Mouse (Mus musculus): ENCODE measurements at regions not wholly inside any gene's neighbourhood (a gene's known extent, or its start where the extent isn't known, plus 50 kb on each side); places are given as distances from the start of the nearest gene placed in this dataset.
A peak's percentile ranks its signal among the peaks of the same experiment; 100 is the strongest.

DNA sequence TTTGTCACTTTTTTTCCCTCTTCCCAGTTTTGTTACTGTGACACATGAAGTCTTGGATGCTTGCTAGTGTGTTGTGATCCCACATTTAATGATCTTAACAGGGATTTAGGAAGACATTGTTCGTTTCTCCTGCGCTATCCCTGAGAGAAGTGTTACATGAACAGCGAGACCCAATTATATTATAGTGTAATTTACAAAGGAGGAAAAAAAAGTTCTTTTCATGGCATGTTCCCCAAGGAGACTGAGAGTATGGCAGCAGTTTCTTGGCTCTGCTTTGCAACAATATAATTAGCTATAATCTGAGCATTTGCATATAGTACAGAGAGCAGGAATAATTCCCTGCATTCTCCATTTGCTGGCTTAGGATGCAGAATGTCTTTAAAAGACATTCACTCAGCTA is 168.6 kb downstream of the Insc start:
- H3K9me3 ChIP-seq, result peaks cover 5% of the 10 kb centered on the region; the same call in 1 of the 2 replicates
- DNase-seq (ENCODE audit: low spot score), result no peak
- H3K27me3 ChIP-seq (ENCODE audit: insufficient read depth, poor library complexity, severe bottlenecking), result no peaks in the 10 kb centered on the region
- no peaks in the 10 kb centered on the region for H3K36me3 ChIP-seq
- no peaks in the 10 kb centered on the region for H3K4me1 ChIP-seq
- H3K27ac ChIP-seq, result no peak overlapping the region
- 85% methylated on average over 3 of the region's 3 CpGs for WGBS
- H3K4me3 ChIP-seq, result no peak overlapping the region

DNA sequence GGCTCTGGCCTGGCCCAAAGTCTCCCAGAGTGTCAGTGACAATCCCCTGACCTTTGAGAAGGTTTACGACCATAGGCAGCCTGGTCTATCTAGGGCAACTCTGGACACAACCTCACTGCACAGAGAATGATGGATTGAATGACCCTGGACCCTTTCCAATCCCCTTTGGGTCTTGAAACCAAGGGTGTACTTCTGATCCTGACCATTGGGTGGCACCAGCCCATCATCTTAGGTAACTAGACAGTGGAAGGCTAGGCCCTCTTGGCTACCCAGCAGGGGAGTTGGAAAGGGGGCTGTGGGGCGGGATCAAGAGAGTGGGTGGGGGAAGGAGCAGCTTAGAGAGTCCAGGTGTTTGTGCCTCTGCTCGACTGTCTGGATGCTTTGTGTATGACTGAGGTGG is 178.7 kb downstream of the Insc start:
- Histone ChIP-seq H3K4me1 (no peaks in the 10 kb centered on the region), H3K9me3 (no peaks in the 10 kb centered on the region), H3K4me3 (no peak overlapping the region), H3K36me3 (no peaks in the 10 kb centered on the region), H3K27ac (no peak overlapping the region), H3K27me3 (ENCODE audit: insufficient read depth, poor library complexity, severe bottlenecking) (0 out of 2 replicates have a peak, but pooled peaks cover 3% of the 10 kb centered on the region)
- WGBS, result 10% methylated on average over 3 of the region's 3 CpGs
- DNase-seq (ENCODE audit: low spot score), result peak; percentile 79

DNA sequence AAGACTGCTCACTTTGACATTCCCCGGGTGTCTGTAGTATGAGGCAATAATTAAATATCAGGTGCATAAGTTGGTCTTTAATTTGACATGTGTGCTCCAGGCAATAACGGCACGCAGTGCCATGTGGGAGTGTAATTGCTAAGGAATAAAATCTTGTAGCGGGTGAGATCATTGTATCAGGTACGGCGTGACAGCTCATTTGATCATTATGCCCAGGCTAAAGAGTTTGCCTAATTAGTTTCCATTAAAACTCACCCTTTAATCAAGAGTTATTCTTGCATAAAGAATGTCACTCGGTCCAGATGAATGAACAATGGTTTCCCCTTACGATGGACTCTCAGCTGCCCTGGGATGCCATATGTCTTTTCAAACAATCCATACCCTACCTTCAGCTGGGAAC is 190.4 kb downstream of the Insc start:
- H3K27me3 ChIP-seq (ENCODE audit: insufficient read depth, poor library complexity, severe bottlenecking), result no peaks in the 10 kb centered on the region
- no peaks in the 10 kb centered on the region for H3K9me3 ChIP-seq
- H3K4me3 ChIP-seq, result no peak overlapping the region
- no peak overlapping the region for H3K27ac ChIP-seq
- H3K36me3 ChIP-seq, result no peaks in the 10 kb centered on the region
- no peaks in the 10 kb centered on the region for H3K4me1 ChIP-seq
- 88% methylated on average over 8 of the region's 8 CpGs for WGBS
- no peak for DNase-seq (ENCODE audit: low spot score)

DNA sequence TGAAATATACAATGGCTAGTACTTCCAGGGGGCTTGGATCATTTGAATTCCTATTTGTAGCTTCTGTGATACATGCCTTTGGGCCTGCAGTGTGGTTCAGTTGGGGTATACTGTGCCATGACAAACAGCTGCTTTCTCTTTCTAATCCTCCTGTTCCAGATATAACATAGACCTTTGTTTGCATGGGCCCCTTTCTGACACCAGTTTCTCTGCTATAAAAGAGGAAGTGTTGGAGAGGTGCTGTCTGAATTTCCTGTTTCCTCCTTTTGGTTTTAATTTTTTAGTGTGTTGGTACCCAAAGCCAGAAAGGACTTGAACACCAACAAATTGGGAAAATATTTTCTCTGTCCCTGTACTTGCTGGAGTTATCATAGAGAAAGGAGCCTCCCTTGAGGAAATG is 207.3 kb downstream of the Insc start:
- Histone ChIP-seq H3K4me3 (no peak overlapping the region), H3K27ac (no peak overlapping the region), H3K27me3 (ENCODE audit: insufficient read depth, poor library complexity, severe bottlenecking) (no peaks in the 10 kb centered on the region), H3K9me3 (no peaks in the 10 kb centered on the region), H3K36me3 (no peaks in the 10 kb centered on the region), H3K4me1 (no peaks in the 10 kb centered on the region)
- no peak for DNase-seq (ENCODE audit: low spot score)

DNA sequence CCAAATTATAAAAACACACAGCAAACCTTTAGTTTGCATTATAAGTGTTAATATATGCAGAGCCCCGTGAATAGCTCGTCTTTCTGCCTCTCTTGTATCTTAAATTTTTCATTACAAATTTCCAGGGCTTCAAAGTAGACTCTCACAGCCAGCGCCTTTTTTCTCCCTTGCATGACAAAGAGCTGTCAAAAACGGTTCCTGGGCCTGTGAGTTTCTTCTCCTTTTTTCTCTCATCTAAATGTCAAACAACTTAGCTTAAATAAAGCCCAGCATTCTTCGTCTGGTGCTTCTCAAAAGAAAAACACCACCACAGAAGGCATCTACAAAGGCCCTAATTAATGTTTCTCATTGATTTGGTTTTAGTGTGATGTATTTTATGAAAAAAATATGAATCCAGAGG is 219.7 kb downstream of the Insc start:
- Histone ChIP-seq H3K4me1 (no peaks in the 10 kb centered on the region), H3K27ac (no peak overlapping the region), H3K27me3 (ENCODE audit: insufficient read depth, poor library complexity, severe bottlenecking) (no peaks in the 10 kb centered on the region), H3K36me3 (no peaks in the 10 kb centered on the region), H3K9me3 (no peaks in the 10 kb centered on the region), H3K4me3 (no peak overlapping the region)
- no peak for DNase-seq (ENCODE audit: low spot score)
- WGBS, result 73% methylated on average over 5 of the region's 5 CpGs

DNA sequence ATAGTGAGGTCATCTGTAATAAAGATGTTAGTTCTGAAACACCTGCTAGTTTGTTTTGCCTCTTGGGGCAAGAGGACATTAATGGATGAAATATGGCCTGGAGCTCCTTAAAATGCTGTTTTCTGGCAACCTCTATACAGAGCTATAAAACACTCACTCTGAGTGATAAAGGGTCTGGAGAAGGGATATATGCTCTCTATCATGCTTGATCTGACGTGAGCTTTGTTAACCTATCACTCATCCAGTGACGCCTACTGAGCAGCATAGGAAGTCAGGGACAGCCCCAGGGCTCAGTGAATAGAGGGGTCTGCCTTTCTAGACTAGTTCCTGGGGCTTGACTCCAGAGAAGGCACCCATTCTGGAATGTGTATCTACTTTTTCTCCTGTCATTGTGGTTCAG is 222.4 kb downstream of the Insc start:
- H3K9me3 ChIP-seq, result no peaks in the 10 kb centered on the region
- 63% methylated on average over 2 of the region's 2 CpGs for WGBS
- H3K4me1 ChIP-seq, result no peaks in the 10 kb centered on the region
- no peak overlapping the region for H3K4me3 ChIP-seq
- H3K27me3 ChIP-seq (ENCODE audit: insufficient read depth, poor library complexity, severe bottlenecking), result no peaks in the 10 kb centered on the region
- no peaks in the 10 kb centered on the region for H3K36me3 ChIP-seq
- H3K27ac ChIP-seq, result no peak overlapping the region
- no peak for DNase-seq (ENCODE audit: low spot score)

DNA sequence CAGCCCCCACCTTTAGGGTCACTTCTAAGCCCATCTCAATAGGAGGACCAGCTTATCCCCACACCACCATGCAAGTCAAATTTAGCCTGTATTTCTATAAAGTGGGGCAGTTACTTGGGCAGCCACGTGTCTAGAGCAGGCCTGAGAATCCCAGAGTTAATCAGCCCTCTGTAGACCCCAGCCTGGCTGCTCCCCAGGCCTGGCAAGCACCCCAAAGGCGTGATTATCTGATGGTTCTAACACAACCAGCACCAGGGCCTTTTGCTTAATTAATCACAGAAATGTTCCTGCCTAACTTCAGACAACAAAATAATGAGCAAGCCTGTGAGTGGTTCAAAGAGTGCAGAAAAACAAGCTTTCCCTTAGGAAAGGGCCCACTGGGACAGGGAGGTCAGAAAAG is 243.0 kb downstream of the Insc start:
- no peaks in the 10 kb centered on the region for H3K9me3 ChIP-seq
- no peak for DNase-seq (ENCODE audit: low spot score)
- no peaks in the 10 kb centered on the region for H3K36me3 ChIP-seq
- H3K27ac ChIP-seq, result no peak overlapping the region
- no peak overlapping the region for H3K4me3 ChIP-seq
- H3K27me3 ChIP-seq (ENCODE audit: insufficient read depth, poor library complexity, severe bottlenecking), result no peaks in the 10 kb centered on the region
- WGBS, result 39% methylated on average over 2 of the region's 2 CpGs
- H3K4me1 ChIP-seq, result peaks cover 5% of the 10 kb centered on the region

DNA sequence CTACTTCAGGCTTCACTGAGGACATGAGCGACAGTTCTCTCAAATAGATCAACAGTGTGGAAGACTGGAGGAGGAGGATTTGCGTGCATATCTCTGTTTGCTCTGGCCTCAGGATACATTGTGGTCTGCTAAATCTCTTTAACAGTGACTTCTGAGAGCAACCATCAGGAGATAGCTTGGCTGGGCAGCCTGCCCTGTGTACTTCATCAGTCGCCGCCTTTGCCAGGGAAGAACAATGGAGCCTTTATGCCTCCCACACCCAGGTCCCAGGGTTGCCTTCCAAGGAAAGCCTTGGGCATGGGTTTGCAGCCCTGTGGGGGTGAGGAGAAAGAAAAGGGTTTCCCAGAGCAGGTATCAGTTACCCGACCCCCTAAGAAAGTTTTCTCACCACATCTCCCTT is 247.8 kb downstream of the Insc start:
- H3K27me3 ChIP-seq (ENCODE audit: insufficient read depth, poor library complexity, severe bottlenecking), result no peaks in the 10 kb centered on the region
- no peaks in the 10 kb centered on the region for H3K36me3 ChIP-seq
- H3K4me1 ChIP-seq, result peaks cover 7% of the 10 kb centered on the region
- WGBS, result 35% methylated on average over 5 of the region's 5 CpGs
- no peak for DNase-seq (ENCODE audit: low spot score)
- H3K4me3 ChIP-seq, result no peak overlapping the region
- H3K9me3 ChIP-seq, result no peaks in the 10 kb centered on the region
- H3K27ac ChIP-seq, result no peak overlapping the region

DNA sequence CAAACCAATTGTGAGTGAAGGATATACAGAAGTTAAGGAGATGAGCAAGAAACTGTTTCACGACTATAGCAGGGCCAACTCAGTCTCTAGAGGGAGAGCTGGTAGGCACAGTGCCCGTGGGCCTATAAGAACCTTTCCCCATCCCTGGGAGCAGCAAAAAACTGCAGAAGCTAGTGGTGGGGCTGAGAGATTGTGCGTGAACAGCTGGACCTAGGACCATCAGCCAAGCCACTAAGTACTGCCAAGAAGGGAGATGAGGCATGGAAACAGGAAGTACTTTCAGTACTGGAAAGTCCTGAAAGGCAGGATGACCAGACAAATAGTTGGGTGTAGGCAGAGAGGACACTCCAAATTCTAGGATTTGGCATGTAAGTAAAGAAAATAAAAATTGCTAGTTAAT is 248.9 kb downstream of the Insc start:
- no peaks in the 10 kb centered on the region for H3K36me3 ChIP-seq
- no peak overlapping the region for H3K27ac ChIP-seq
- peaks cover 7% of the 10 kb centered on the region for H3K4me1 ChIP-seq
- H3K4me3 ChIP-seq, result no peak overlapping the region
- H3K9me3 ChIP-seq, result no peaks in the 10 kb centered on the region
- no peaks in the 10 kb centered on the region for H3K27me3 ChIP-seq (ENCODE audit: insufficient read depth, poor library complexity, severe bottlenecking)
- WGBS, result 84% methylated on average over 3 of the region's 3 CpGs
- DNase-seq (ENCODE audit: low spot score), result no peak

DNA sequence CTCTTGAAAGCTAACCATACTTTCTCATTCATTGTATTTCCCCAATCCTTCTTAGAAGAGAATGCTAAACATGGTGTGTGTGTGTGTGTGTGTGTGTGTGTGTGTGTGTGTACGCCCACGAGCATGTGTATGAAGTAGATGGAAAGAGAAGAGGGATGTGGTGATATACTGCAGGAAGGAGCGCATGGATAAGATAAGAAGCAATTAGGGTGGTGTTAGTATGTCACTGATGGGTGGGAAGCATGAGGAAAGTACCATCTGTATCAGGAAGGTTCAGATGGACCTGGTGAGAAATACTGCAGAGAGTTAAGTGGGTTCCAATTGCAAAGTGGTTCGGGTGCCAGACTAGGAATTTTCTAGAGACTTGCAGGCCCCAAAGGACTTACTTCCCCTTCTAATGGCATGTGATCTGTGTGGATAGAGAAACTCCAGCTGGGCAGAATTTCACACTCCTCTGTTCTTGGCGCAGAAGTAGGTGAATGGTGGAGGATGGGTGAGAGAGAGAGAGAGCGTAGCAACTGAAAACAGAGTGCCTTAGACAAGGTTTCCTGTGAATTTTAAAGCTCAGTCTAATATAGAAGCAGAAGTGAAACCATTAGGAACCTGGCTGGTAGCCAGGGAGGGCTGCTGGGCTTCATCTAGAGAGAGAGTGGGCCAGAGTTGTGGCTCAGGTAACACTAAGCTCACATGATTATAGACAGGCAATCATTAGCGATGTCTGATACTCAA is 257.5 kb downstream of the Insc start:
- Histone ChIP-seq H3K9me3 (no peaks in the 10 kb centered on the region), H3K4me1 (no peaks in the 10 kb centered on the region), H3K4me3 (no peak overlapping the region), H3K27me3 (ENCODE audit: insufficient read depth, poor library complexity, severe bottlenecking) (no peaks in the 10 kb centered on the region), H3K36me3 (no peaks in the 10 kb centered on the region), H3K27ac (no peak overlapping the region)
- WGBS, result 45% methylated on average over 7 of the region's 7 CpGs
- DNase-seq (ENCODE audit: low spot score), result no peak

DNA sequence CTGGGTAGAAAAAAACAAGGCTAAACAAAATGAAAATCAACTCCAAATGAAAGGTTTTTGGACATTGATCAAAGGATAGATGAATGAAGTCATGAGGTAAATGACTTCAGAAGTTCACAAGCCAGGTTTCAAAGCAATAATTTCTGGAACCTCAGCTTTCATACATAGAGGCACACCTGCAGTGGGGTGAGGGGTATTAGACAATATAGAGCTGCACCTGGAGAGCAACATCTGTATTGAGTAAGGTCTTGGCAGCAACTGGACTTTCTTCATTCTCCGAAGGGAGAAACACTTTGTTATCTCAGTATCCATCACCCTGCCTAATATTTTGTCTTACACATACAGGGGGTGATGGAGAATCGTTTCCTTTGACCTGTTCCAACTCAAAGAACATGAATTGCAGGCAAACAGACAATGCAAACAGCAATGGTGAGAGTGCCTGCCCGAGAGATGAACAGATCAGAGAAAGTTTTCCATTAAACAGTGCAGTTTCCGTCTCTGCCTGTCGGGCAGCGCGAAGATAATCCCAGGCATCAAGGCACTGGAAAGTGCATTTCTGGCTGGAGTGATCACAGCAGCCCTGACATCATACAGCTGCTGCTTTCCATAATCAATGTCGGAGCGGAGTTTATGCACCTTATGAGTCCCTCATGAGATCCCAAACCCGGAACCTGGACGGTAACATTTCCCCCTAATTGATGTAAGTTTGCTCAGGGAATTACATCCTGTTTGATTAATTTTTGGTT is 270.9 kb downstream of the Insc start:
- no peaks in the 10 kb centered on the region for H3K36me3 ChIP-seq
- H3K9me3 ChIP-seq, result no peaks in the 10 kb centered on the region
- 70% methylated on average over 11 of the region's 11 CpGs for WGBS
- H3K4me3 ChIP-seq, result no peak overlapping the region
- H3K4me1 ChIP-seq, result peaks cover 7% of the 10 kb centered on the region
- no peak for DNase-seq (ENCODE audit: low spot score)
- H3K27ac ChIP-seq, result no peak overlapping the region
- H3K27me3 ChIP-seq (ENCODE audit: insufficient read depth, poor library complexity, severe bottlenecking), result no peaks in the 10 kb centered on the region

DNA sequence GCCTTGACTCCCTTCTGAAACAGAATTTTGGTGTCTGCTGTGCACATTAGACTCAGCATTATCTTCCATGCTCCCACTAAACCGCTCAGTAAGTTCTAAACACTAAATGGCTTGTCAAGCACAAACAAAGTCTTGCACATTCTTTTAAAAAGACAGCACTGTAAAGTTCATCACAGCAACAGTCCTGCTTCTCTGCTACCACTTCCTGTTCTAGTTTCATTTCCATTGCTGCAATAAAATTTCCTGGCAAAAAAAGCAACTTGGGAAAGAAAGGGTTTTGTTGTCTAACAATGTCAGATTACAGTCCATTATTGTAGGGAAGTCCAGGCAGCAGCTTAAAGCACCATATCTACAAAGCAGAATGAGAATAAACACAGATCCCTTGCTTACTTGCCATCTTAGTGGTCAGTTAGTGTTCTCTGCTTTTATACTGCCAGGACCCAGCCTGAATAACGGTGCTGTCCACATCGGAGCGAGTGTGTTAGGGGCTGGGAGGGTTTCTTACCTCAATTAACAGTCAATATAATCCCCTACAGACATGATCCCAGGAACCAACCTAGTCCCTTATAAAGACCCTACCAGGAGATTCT is 276.0 kb downstream of the Insc start:
- no peak for DNase-seq (ENCODE audit: low spot score)
- Histone ChIP-seq H3K4me3 (no peak overlapping the region), H3K36me3 (no peaks in the 10 kb centered on the region), H3K9me3 (no peaks in the 10 kb centered on the region), H3K4me1 (no peaks in the 10 kb centered on the region), H3K27ac (no peak overlapping the region), H3K27me3 (ENCODE audit: insufficient read depth, poor library complexity, severe bottlenecking) (no peaks in the 10 kb centered on the region)
- WGBS, result 69% methylated on average over 4 of the region's 4 CpGs

DNA sequence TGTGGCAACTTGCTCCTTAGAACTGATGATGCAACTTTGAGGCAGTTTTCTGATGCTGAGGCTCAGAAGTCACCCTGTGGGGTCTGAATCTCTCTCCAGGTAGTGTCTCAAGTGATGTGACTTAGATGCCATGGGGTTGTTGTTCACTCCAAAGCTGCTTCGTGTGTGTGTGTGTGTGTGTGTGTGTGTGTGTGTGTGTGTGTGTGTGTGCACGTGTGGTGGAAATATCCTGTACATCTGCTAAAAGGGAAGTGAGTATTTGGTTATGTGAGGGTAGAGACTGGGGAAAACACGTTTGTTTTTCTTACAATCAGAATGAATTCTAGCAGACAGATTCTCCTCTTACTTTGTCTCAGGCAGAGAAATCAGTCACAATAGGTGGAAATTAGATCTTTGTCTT is 276.5 kb downstream of the Insc start:
- no peaks in the 10 kb centered on the region for H3K4me1 ChIP-seq
- DNase-seq (ENCODE audit: low spot score), result no peak
- H3K9me3 ChIP-seq, result no peaks in the 10 kb centered on the region
- 57% methylated on average over 3 of the region's 3 CpGs for WGBS
- H3K27me3 ChIP-seq (ENCODE audit: insufficient read depth, poor library complexity, severe bottlenecking), result no peaks in the 10 kb centered on the region
- no peak overlapping the region for H3K4me3 ChIP-seq
- no peak overlapping the region for H3K27ac ChIP-seq
- H3K36me3 ChIP-seq, result no peaks in the 10 kb centered on the region
